Mouse (Mus musculus) E14TG2a.4 (cell line): ENCODE results near the gene Atp8b2.

Experiments
- CTCF ChIP-seq: conservative IDR thresholded peaks from 2 replicates; pipeline ENCODE4 v1.5.1; 2014; ENCODE audit warnings: low read length
- NANOG ChIP-seq: IDR thresholded peaks from 2 replicates; pipeline ENCODE4 v1.6.1; 2014; ENCODE audit warnings: borderline replicate concordance, low read length, mixed read lengths

DNA sequence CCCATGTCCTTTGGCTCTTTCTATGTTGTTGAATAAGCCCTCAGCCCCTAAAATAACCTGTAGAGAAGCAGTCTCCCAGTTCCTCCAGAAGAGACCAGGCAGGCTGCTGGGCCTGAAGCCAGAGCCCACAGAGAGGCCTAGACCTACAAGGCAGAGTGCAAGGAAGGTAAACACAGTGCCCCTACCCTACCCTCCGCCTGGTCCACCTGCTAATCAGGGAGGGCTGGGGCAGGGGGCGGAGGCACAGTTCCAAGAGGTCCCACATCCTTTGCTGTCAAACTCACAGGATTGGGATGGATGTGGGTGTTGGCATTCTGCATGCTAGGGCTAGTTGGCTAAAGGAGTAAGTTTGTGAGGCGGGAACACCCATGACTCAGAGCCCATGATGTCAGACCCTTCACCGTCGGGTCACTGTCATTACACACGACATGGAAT lies 51.2 kb downstream of the Atp8b2 start:
- TF ChIP-seq CTCF (no peak), NANOG (no peak)
